Mouse (Mus musculus) left cerebral cortex, adult 9 months (tissue): ENCODE data around the gene Afap1.

ENCODE experiments used
- DNase-seq, 2 experiments: peaks; one replicate each; pipeline ENCODE4 v3.0.0; 2022; ENCODE audit warnings: low spot score in 2 of 2

The Afap1 gene

GRCm38 (mm10) chr5:36040398-36041235, 147.5 kb downstream of the Afap1 start:
- peak in 1 of 2 experiments; percentile 29 for DNase-seq

GRCm38 (mm10) chr5:36041236-36041562, 148.1 kb downstream of the Afap1 start:
- no peak for DNase-seq

GRCm38 (mm10) chr5:36041756-36042155, 148.6 kb downstream of the Afap1 start:
- no peak for DNase-seq

GRCm38 (mm10) chr5:36043154-36043553, 150.0 kb downstream of the Afap1 start:
- DNase-seq = no peak
